Mouse (Mus musculus): ENCODE measurements around the gene Lgals9.

Lgals9 gene

DNA sequence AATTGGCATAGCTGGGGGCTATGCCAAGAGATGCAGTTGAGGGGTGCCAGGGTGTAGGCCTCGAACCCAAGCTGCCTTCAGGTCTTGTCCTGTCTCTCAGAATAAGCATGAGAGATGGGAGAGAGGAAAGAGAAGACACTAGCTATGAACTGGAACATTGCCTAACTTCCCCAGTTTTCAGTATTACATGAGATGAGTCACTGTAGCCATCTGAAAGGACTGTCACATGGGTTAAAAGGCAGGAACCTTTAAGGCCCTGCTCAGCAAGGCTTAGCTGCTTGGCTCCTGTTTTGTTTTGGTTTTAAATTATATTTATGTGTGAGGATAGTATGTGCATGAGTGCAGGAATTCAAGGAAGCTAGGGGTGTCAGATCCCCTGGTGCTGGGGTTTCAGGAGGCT is 68.3 kb downstream of the Lgals9 start:
- no peak for DNase-seq

- DNase-seq: no peak
Measured at GRCm38 (mm10) chr11:78915473-78915872, 69.3 kb downstream of the Lgals9 start.
